Mouse (Mus musculus): Measurements from ENCODE around the gene Ifnl3. TPM values are rescaled to one million over a fixed set of nuclear protein-coding genes. Genes with fewer than 3 reads are reported as not detected.

The Ifnl3 gene
- polyA plus RNA-seq, 1 experiment from 2014 or later: not detected

- no peak overlapping the region for H3K27ac ChIP-seq (ENCODE audit: low read depth, low read length)
- no peak overlapping the region for H3K9ac ChIP-seq (replicated peaks; ENCODE audit: low read depth, low read length)
- H3K4me2 ChIP-seq (ENCODE audit: low read depth, low read length): no peak overlapping the region
- WGBS: 25% methylated on average over 5 of the region's 5 CpGs
- no peaks in the 10 kb centered on the region for H3K9me3 ChIP-seq (ENCODE audit: control insufficient read depth, low read length)
- no peak overlapping the region for H3K4me3 ChIP-seq (ENCODE audit: low read depth, low read length)
- H3K27me3 ChIP-seq (ENCODE audit: control insufficient read depth, insufficient read depth, low read length): no peaks in the 10 kb centered on the region
- peaks cover 8% of the 10 kb centered on the region; the same call in 1 of the 2 replicates for H3K36me3 ChIP-seq (ENCODE audit: control insufficient read depth, insufficient read depth, low read length)
- ATAC-seq (ENCODE audit: low read depth): no peak
- no peaks in the 10 kb centered on the region for H3K4me1 ChIP-seq (ENCODE audit: control insufficient read depth, insufficient read depth, low read length)
Observed at GRCm38 (mm10) chr7:28555939-28556535, 33.4 kb downstream of the Ifnl3 start.

- Histone ChIP-seq H3K27ac (ENCODE audit: low read depth, low read length) (no peak overlapping the region), H3K9me3 (ENCODE audit: control insufficient read depth, low read length) (no peaks in the 10 kb centered on the region), H3K27me3 (ENCODE audit: control insufficient read depth, insufficient read depth, low read length) (no peaks in the 10 kb centered on the region), H3K4me3 (ENCODE audit: low read depth, low read length) (no peak overlapping the region), H3K36me3 (ENCODE audit: control insufficient read depth, insufficient read depth, low read length) (peaks cover 8% of the 10 kb centered on the region; the same call in 1 of the 2 replicates), H3K4me2 (ENCODE audit: low read depth, low read length) (no peak overlapping the region), H3K9ac (replicated peaks; ENCODE audit: low read depth, low read length) (no peak overlapping the region), H3K4me1 (ENCODE audit: control insufficient read depth, insufficient read depth, low read length) (no peaks in the 10 kb centered on the region)
- no peak for ATAC-seq (ENCODE audit: low read depth)
- WGBS: 77% methylated on average over 5 of the region's 5 CpGs
Observed at GRCm38 (mm10) chr7:28557069-28557468, 34.4 kb downstream of the Ifnl3 start.

GRCm38 (mm10) chr7:28557708-28558107 is 35.1 kb downstream of the Ifnl3 start:
- H3K9me3 ChIP-seq (ENCODE audit: control insufficient read depth, low read length): no peaks in the 10 kb centered on the region
- H3K36me3 ChIP-seq (ENCODE audit: control insufficient read depth, insufficient read depth, low read length): peaks cover 8% of the 10 kb centered on the region; the same call in 1 of the 2 replicates
- H3K4me2 ChIP-seq (ENCODE audit: low read depth, low read length): no peak overlapping the region
- no peaks in the 10 kb centered on the region for H3K4me1 ChIP-seq (ENCODE audit: control insufficient read depth, insufficient read depth, low read length)
- no peak overlapping the region for H3K9ac ChIP-seq (replicated peaks; ENCODE audit: low read depth, low read length)
- H3K27me3 ChIP-seq (ENCODE audit: control insufficient read depth, insufficient read depth, low read length): no peaks in the 10 kb centered on the region
- no peak overlapping the region for H3K27ac ChIP-seq (ENCODE audit: low read depth, low read length)
- no peak for ATAC-seq (ENCODE audit: low read depth)
- no peak overlapping the region for H3K4me3 ChIP-seq (ENCODE audit: low read depth, low read length)
- WGBS: 95% methylated on average over 6 of the region's 6 CpGs

GRCm38 (mm10) chr7:28558486-28558885 is 35.9 kb downstream of the Ifnl3 start:
- Histone ChIP-seq H3K27ac (ENCODE audit: low read depth, low read length) (no peak overlapping the region), H3K4me3 (ENCODE audit: low read depth, low read length) (no peak overlapping the region), H3K4me1 (ENCODE audit: control insufficient read depth, insufficient read depth, low read length) (no peaks in the 10 kb centered on the region), H3K36me3 (ENCODE audit: control insufficient read depth, insufficient read depth, low read length) (peaks cover 8% of the 10 kb centered on the region; the same call in 1 of the 2 replicates), H3K9ac (replicated peaks; ENCODE audit: low read depth, low read length) (no peak overlapping the region), H3K27me3 (ENCODE audit: control insufficient read depth, insufficient read depth, low read length) (no peaks in the 10 kb centered on the region), H3K9me3 (ENCODE audit: control insufficient read depth, low read length) (no peaks in the 10 kb centered on the region), H3K4me2 (ENCODE audit: low read depth, low read length) (no peak overlapping the region)
- no peak for ATAC-seq (ENCODE audit: low read depth)
- 47% methylated on average over 4 of the region's 4 CpGs for WGBS

- H3K27me3 ChIP-seq (ENCODE audit: control insufficient read depth, insufficient read depth, low read length): no peaks in the 10 kb centered on the region
- H3K4me1 ChIP-seq (ENCODE audit: control insufficient read depth, insufficient read depth, low read length): no peaks in the 10 kb centered on the region
- H3K36me3 ChIP-seq (ENCODE audit: control insufficient read depth, insufficient read depth, low read length): peaks cover 23% of the 10 kb centered on the region; the same call in 1 of the 2 replicates
- ATAC-seq (ENCODE audit: low read depth): no peak
- no peak overlapping the region for H3K9ac ChIP-seq (replicated peaks; ENCODE audit: low read depth, low read length)
- H3K4me2 ChIP-seq (ENCODE audit: low read depth, low read length): no peak overlapping the region
- no peak overlapping the region for H3K4me3 ChIP-seq (ENCODE audit: low read depth, low read length)
- WGBS: 92% methylated on average over 10 of the region's 10 CpGs
- no peak overlapping the region for H3K27ac ChIP-seq (ENCODE audit: low read depth, low read length)
- no peaks in the 10 kb centered on the region for H3K9me3 ChIP-seq (ENCODE audit: control insufficient read depth, low read length)
Observed at GRCm38 (mm10) chr7:28560856-28561255, 38.2 kb downstream of the Ifnl3 start.

GRCm38 (mm10) chr7:28561967-28562366 is 39.3 kb downstream of the Ifnl3 start:
- Histone ChIP-seq H3K4me3 (ENCODE audit: low read depth, low read length) (no peak overlapping the region), H3K27me3 (ENCODE audit: control insufficient read depth, insufficient read depth, low read length) (no peaks in the 10 kb centered on the region), H3K36me3 (ENCODE audit: control insufficient read depth, insufficient read depth, low read length) (peaks cover 28% of the 10 kb centered on the region), H3K4me1 (ENCODE audit: control insufficient read depth, insufficient read depth, low read length) (no peaks in the 10 kb centered on the region), H3K9me3 (ENCODE audit: control insufficient read depth, low read length) (no peaks in the 10 kb centered on the region), H3K27ac (ENCODE audit: low read depth, low read length) (no peak overlapping the region), H3K9ac (replicated peaks; ENCODE audit: low read depth, low read length) (no peak overlapping the region), H3K4me2 (ENCODE audit: low read depth, low read length) (no peak overlapping the region)
- 88% methylated on average over 11 of the region's 11 CpGs for WGBS
- no peak for ATAC-seq (ENCODE audit: low read depth)

- Histone ChIP-seq H3K4me2 (ENCODE audit: low read depth, low read length) (no peak overlapping the region), H3K27me3 (ENCODE audit: control insufficient read depth, insufficient read depth, low read length) (no peaks in the 10 kb centered on the region), H3K4me3 (ENCODE audit: low read depth, low read length) (no peak overlapping the region), H3K27ac (ENCODE audit: low read depth, low read length) (no peak overlapping the region), H3K9ac (replicated peaks; ENCODE audit: low read depth, low read length) (no peak overlapping the region), H3K36me3 (ENCODE audit: control insufficient read depth, insufficient read depth, low read length) (peaks cover 32% of the 10 kb centered on the region), H3K4me1 (ENCODE audit: control insufficient read depth, insufficient read depth, low read length) (no peaks in the 10 kb centered on the region), H3K9me3 (ENCODE audit: control insufficient read depth, low read length) (no peaks in the 10 kb centered on the region)
- ATAC-seq (ENCODE audit: low read depth): no peak
- 93% methylated on average over 13 of the region's 13 CpGs for WGBS
Observed at GRCm38 (mm10) chr7:28562371-28562770, 39.7 kb downstream of the Ifnl3 start.

- Histone ChIP-seq H3K9ac (replicated peaks; ENCODE audit: low read depth, low read length) (no peak overlapping the region), H3K36me3 (ENCODE audit: control insufficient read depth, insufficient read depth, low read length) (peaks cover 35% of the 10 kb centered on the region), H3K4me1 (ENCODE audit: control insufficient read depth, insufficient read depth, low read length) (no peaks in the 10 kb centered on the region), H3K27me3 (ENCODE audit: control insufficient read depth, insufficient read depth, low read length) (no peaks in the 10 kb centered on the region), H3K27ac (ENCODE audit: low read depth, low read length) (no peak overlapping the region), H3K9me3 (ENCODE audit: control insufficient read depth, low read length) (no peaks in the 10 kb centered on the region), H3K4me2 (ENCODE audit: low read depth, low read length) (no peak overlapping the region), H3K4me3 (ENCODE audit: low read depth, low read length) (no peak overlapping the region)
- ATAC-seq (ENCODE audit: low read depth): no peak
- 95% methylated on average over 13 of the region's 13 CpGs for WGBS
Observed at GRCm38 (mm10) chr7:28562951-28563350, 40.3 kb downstream of the Ifnl3 start.

- H3K36me3 ChIP-seq (ENCODE audit: control insufficient read depth, insufficient read depth, low read length): peaks cover 27% of the 10 kb centered on the region
- H3K27ac ChIP-seq (ENCODE audit: low read depth, low read length): no peak overlapping the region
- H3K4me2 ChIP-seq (ENCODE audit: low read depth, low read length): no peak overlapping the region
- no peak overlapping the region for H3K4me3 ChIP-seq (ENCODE audit: low read depth, low read length)
- no peaks in the 10 kb centered on the region for H3K27me3 ChIP-seq (ENCODE audit: control insufficient read depth, insufficient read depth, low read length)
- no peak for ATAC-seq (ENCODE audit: low read depth)
- no peaks in the 10 kb centered on the region for H3K4me1 ChIP-seq (ENCODE audit: control insufficient read depth, insufficient read depth, low read length)
- 77% methylated on average over 5 of the region's 5 CpGs for WGBS
- no peaks in the 10 kb centered on the region for H3K9me3 ChIP-seq (ENCODE audit: control insufficient read depth, low read length)
- H3K9ac ChIP-seq (replicated peaks; ENCODE audit: low read depth, low read length): no peak overlapping the region
Observed at GRCm38 (mm10) chr7:28565407-28565806, 42.8 kb downstream of the Ifnl3 start.

All from neural tube, embryonic 14.5 days (tissue).